Mouse (Mus musculus) spleen, adult 12 weeks (tissue): ENCODE measurements around the gene Snx6.
"Not testable (repeated sequence)": the region's sequence is repeated elsewhere in the genome, so short reads cannot be mapped to it uniquely, and the experiment has no call there.

Experiments
- DNase-seq: peaks from one replicate; pipeline ENCODE4 v3.0.0; 2022; ENCODE audit warnings: low spot score

The Snx6 gene

GRCm38 (mm10) chr12:54795153-54795998, at the start of gene Snx6:
TSS of gene Snx6 (minus strand) at chr12:54795703.
- peak; percentile 60 for DNase-seq

GRCm38 (mm10) chr12:54844415-54844814, 48.9 kb upstream of the Snx6 start:
- DNase-seq = no peak

GRCm38 (mm10) chr12:54841576-54841975, 46.1 kb upstream of the Snx6 start:
- DNase-seq = no peak

- no peak for DNase-seq
Measured at GRCm38 (mm10) chr12:54839815-54840214, 44.3 kb upstream of the Snx6 start.

GRCm38 (mm10) chr12:54838931-54839330, 43.4 kb upstream of the Snx6 start:
- no peak for DNase-seq

GRCm38 (mm10) chr12:54835608-54836570, 40.4 kb upstream of the Snx6 start:
- no peak for DNase-seq

- no peak for DNase-seq
Measured at GRCm38 (mm10) chr12:54834925-54835447, 39.5 kb upstream of the Snx6 start.

- no peak for DNase-seq
Measured at GRCm38 (mm10) chr12:54833856-54834399, 38.4 kb upstream of the Snx6 start.

GRCm38 (mm10) chr12:54831927-54832326, 36.4 kb upstream of the Snx6 start:
- DNase-seq = not testable (repeated sequence)

- peak; percentile 55 for DNase-seq
Measured at GRCm38 (mm10) chr12:54830574-54830973, 35.1 kb upstream of the Snx6 start.

GRCm38 (mm10) chr12:54829876-54830275, 34.4 kb upstream of the Snx6 start:
- DNase-seq = no peak

- DNase-seq = no peak
Measured at GRCm38 (mm10) chr12:54828043-54828442, 32.5 kb upstream of the Snx6 start.

- no peak for DNase-seq
Measured at GRCm38 (mm10) chr12:54825202-54825601, 29.7 kb upstream of the Snx6 start.

- no peak for DNase-seq
Measured at GRCm38 (mm10) chr12:54822836-54823426, 27.4 kb upstream of the Snx6 start.

- no peak for DNase-seq
Measured at GRCm38 (mm10) chr12:54820684-54821161, 25.2 kb upstream of the Snx6 start.

GRCm38 (mm10) chr12:54819181-54819935, 23.9 kb upstream of the Snx6 start:
- DNase-seq = no peak

GRCm38 (mm10) chr12:54810142-54810541, 14.6 kb upstream of the Snx6 start:
- DNase-seq = no peak

GRCm38 (mm10) chr12:54807481-54807880, 12.0 kb upstream of the Snx6 start:
- DNase-seq = no peak

- DNase-seq = no peak
Measured at GRCm38 (mm10) chr12:54806131-54806530, 10.6 kb upstream of the Snx6 start.

- DNase-seq = no peak
Measured at GRCm38 (mm10) chr12:54805254-54806002, 9.9 kb upstream of the Snx6 start.
